Mouse (Mus musculus) E14TG2a.4 (cell line): ENCODE results near the gene Gsta2.
"Not testable (repeated sequence)": the region's sequence is repeated elsewhere in the genome, so short reads cannot be mapped to it uniquely, and the experiment has no call there.

Experiments
- H3K27me3 ChIP-seq: 2 replicates; pipeline ENCODE4 v1.6.1; 2014; ENCODE audit warnings: low read length, control low read depth; ENCODE audit not compliant: insufficient read depth
- H3K36me3 ChIP-seq: 2 replicates; pipeline ENCODE4 v1.6.1; 2014; ENCODE audit warnings: low read length, control low read depth; ENCODE audit not compliant: insufficient read depth
- H3K4me1 ChIP-seq: replicated peaks from 2 replicates; pipeline ENCODE4 v1.6.1; 2014; ENCODE audit warnings: low read depth, low read length, control low read depth
- H3K4me3 ChIP-seq: replicated peaks from 2 replicates; pipeline ENCODE4 v1.5.1; 2014; ENCODE audit warnings: mild to moderate bottlenecking, low read length
- H3K9me3 ChIP-seq: 2 replicates; pipeline ENCODE4 v1.6.1; 2014; ENCODE audit warnings: low read length, control low read depth

Gsta2 gene

GRCm38 (mm10) chr9:78282002-78282711 is 73.4 kb downstream of the Gsta2 start:
- H3K4me1 ChIP-seq, H3K27me3 ChIP-seq, H3K36me3 ChIP-seq, H3K4me3 ChIP-seq, H3K9me3 ChIP-seq: not testable (repeated sequence)
